Comparison of ENCODE assay signal across 19 mouse cellular contexts in the genomic region with DNA sequence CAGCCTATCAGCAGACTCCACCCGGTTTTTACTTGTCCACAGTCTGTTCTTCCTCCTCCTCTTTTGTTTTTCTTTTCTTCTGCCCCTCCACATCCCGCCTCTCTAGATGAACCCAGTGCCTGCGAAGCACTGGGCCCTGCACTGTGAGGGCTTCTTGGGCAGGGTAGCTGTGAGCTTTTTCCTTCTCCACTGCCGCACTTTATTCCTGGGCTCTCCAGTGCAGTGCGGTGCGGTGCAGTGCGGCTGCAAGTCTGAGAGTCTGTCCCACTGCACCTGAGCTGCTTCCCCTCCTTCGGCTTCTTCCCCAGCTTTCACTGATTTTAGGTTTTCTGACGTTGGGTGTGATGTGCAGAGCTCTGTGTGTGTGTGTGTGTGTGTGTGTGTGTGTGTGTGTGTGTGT. TPM values are rescaled to one million over a fixed set of nuclear protein-coding genes. Genes with fewer than 3 reads are reported as not detected.
DNase-seq lines count a peak whose midpoint lies in the region; ATAC-seq lines count a peak whose summit lies in the region.
"Had no signal": no experiment of that assay in that cellular context is flagged by ENCODE, and none has a peak within 500 bp of the region (broad histone marks: within the 10 kb centered on the region; RNA-seq: fewer than 3 reads in every experiment).

No protein-coding gene starts in this region.

- peak overlapping the region; percentile 58 for H3K4me2 ChIP-seq in heart, embryonic 14.5 days (ENCODE audit: low read length)
- H3K4me2 ChIP-seq in lung, embryonic 15.5 days: peak overlapping the region; percentile 0; the same call in 1 of the 2 replicates
- H3K4me2 ChIP-seq in liver, embryonic 12.5 days: peak overlapping the region; percentile 42
- peak overlapping the region; percentile 21; the same call in 1 of the 2 replicates for H3K4me2 ChIP-seq in liver, embryonic 15.5 days
- H3K4me2 ChIP-seq: forebrain, embryonic 13.5 days; midbrain, embryonic 13.5 days had no signal

- ATAC-seq in heart, embryonic 14.5 days (ENCODE audit: insufficient number of reproducible peaks, insufficient read depth, low FRiP score, low read depth): peak; percentile 52; the same call in 1 of the 2 replicates
- ATAC-seq in lung, embryonic 15.5 days (ENCODE audit: borderline replicate concordance, extremely low read depth, low FRiP score, low TSS enrichment): 0 out of 2 replicates have a peak, but pooled peaks have one; percentile 17
- ATAC-seq in liver, embryonic 12.5 days: 0 out of 2 replicates have a peak, but pooled peaks have one; percentile 7
- ATAC-seq in liver, embryonic 15.5 days (ENCODE audit: insufficient read depth): no peak
- ATAC-seq: forebrain, embryonic 13.5 days; hindbrain, postnatal 0 days; midbrain, embryonic 13.5 days had no signal

- WGBS in heart, embryonic 14.5 days: 19% methylated on average over 9 of the region's 9 CpGs
- 33% methylated on average over 9 of the region's 9 CpGs for WGBS in lung, embryonic 15.5 days
- WGBS in liver, embryonic 12.5 days (ENCODE audit: insufficient replicate concordance): 40% methylated on average over 9 of the region's 9 CpGs
- 32% methylated on average over 9 of the region's 9 CpGs for WGBS in liver, embryonic 15.5 days (ENCODE audit: insufficient replicate concordance)

- no peak for DNase-seq in heart, adult 18-20 months
- no peak for DNase-seq in lung, postnatal 36 days
- DNase-seq in retina, embryonic 14.5 days (ENCODE audit: low spot score): no peak
- DNase-seq: adrenal gland, postnatal 14 days; cerebellum, adult 8-10 months; cerebellum, postnatal 36 days; gastrocnemius, postnatal 36 days; kidney, adult 9 months; kidney, postnatal 25 days; layer of hippocampus, postnatal 36 days; right cerebral cortex, postnatal 14 days had no signal

- no peaks in the 10 kb centered on the region; the same call in none of the 2 replicates for H3K36me3 ChIP-seq in heart, embryonic 14.5 days (ENCODE audit: control insufficient read depth, insufficient read depth, low read length)
- H3K36me3 ChIP-seq in lung, embryonic 15.5 days: no peaks in the 10 kb centered on the region
- no peaks in the 10 kb centered on the region for H3K36me3 ChIP-seq in liver, embryonic 12.5 days
- no peaks in the 10 kb centered on the region for H3K36me3 ChIP-seq in liver, embryonic 15.5 days (replicated peaks)
- H3K36me3 ChIP-seq: midbrain, embryonic 13.5 days had no signal

- H3K4me3 ChIP-seq in heart, embryonic 14.5 days (ENCODE audit: control insufficient read depth in 1 of 2, insufficient read depth in 1 of 2, low read depth in 1 of 2, low read length in 2 of 2): peak overlapping the region in 1 of 2 experiments; percentile 9; a peak in 1 of 4 replicates
- no peak overlapping the region for H3K4me3 ChIP-seq in lung, embryonic 15.5 days
- no peak overlapping the region for H3K4me3 ChIP-seq in liver, embryonic 12.5 days
- H3K4me3 ChIP-seq in liver, embryonic 15.5 days (replicated peaks): no peak overlapping the region
- H3K4me3 ChIP-seq: forebrain, embryonic 13.5 days; layer of hippocampus, adult 2 months; midbrain, embryonic 13.5 days had no signal

- H3K27ac ChIP-seq in heart, embryonic 14.5 days (replicated peaks in 1 of 2; ENCODE audit: control insufficient read depth in 1 of 2, insufficient read depth in 1 of 2, low read depth in 2 of 2, low read length in 2 of 2): peak overlapping the region; percentile 81 to 88
- H3K27ac ChIP-seq in lung, embryonic 15.5 days: peak overlapping the region; percentile 80
- 0 out of 2 replicates have a peak overlapping the region, but pooled peaks have one; percentile 1 for H3K27ac ChIP-seq in liver, embryonic 12.5 days
- no peak overlapping the region for H3K27ac ChIP-seq in liver, embryonic 15.5 days (replicated peaks)
- H3K27ac ChIP-seq: forebrain, embryonic 13.5 days; hindbrain, postnatal 0 days; layer of hippocampus, adult 2 months; midbrain, embryonic 13.5 days had no signal

- peak overlapping the region; percentile 61; the same call in 1 of the 2 replicates for H3K9ac ChIP-seq in heart, embryonic 14.5 days (ENCODE audit: low read length)
- H3K9ac ChIP-seq in lung, embryonic 15.5 days: no peak overlapping the region
- H3K9ac ChIP-seq in liver, embryonic 12.5 days: 0 out of 2 replicates have a peak overlapping the region, but pooled peaks have one; percentile 0
- no peak overlapping the region for H3K9ac ChIP-seq in liver, embryonic 15.5 days
- H3K9ac ChIP-seq: forebrain, embryonic 13.5 days; midbrain, embryonic 13.5 days had no signal

- peaks cover 15 to 22% of the 10 kb centered on the region in 2 experiments for H3K4me1 ChIP-seq in heart, embryonic 14.5 days (ENCODE audit: control insufficient read depth in 2 of 2, insufficient read depth in 2 of 2, low read length in 2 of 2)
- peaks cover 3% of the 10 kb centered on the region; the same call in 1 of the 2 replicates for H3K4me1 ChIP-seq in lung, embryonic 15.5 days
- peaks cover 36% of the 10 kb centered on the region for H3K4me1 ChIP-seq in liver, embryonic 12.5 days
- H3K4me1 ChIP-seq in liver, embryonic 15.5 days (replicated peaks): peaks cover 33% of the 10 kb centered on the region
- H3K4me1 ChIP-seq: forebrain, embryonic 13.5 days; midbrain, embryonic 13.5 days had no signal

- no peaks in the 10 kb centered on the region for H3K27me3 ChIP-seq in heart, embryonic 14.5 days (ENCODE audit: control insufficient read depth, insufficient read depth, low read length)
- peaks cover 1% of the 10 kb centered on the region for H3K27me3 ChIP-seq in lung, embryonic 15.5 days
- H3K27me3 ChIP-seq in liver, embryonic 12.5 days (replicated peaks): peaks cover 18% of the 10 kb centered on the region
- H3K27me3 ChIP-seq in liver, embryonic 15.5 days: peaks cover 31% of the 10 kb centered on the region

- H3K9me3 ChIP-seq in heart, embryonic 14.5 days (ENCODE audit: control insufficient read depth, low read length): no peaks in the 10 kb centered on the region
- H3K9me3 ChIP-seq in lung, embryonic 15.5 days: no peaks in the 10 kb centered on the region
- H3K9me3 ChIP-seq in liver, embryonic 12.5 days (replicated peaks): no peaks in the 10 kb centered on the region
- H3K9me3 ChIP-seq in liver, embryonic 15.5 days (replicated peaks): no peaks in the 10 kb centered on the region
- H3K9me3 ChIP-seq: forebrain, embryonic 13.5 days; midbrain, embryonic 13.5 days had no signal

RNA-seq across cellular contexts. Expression of gene Tmod1, which starts 6.3 kb away (rescaled TPM):
- polyA plus RNA-seq in heart, embryonic 14.5 days (2014; fragmentation: Nextera tagmentation; extraction: Ambion mirVana): 220 and 230 TPM in 2 replicates
- total RNA-seq in heart, adult 18-20 months (2021): 100 to 1,000 TPM; 228 to 259 TPM
- 7.2 and 10.0 TPM in 2 replicates for polyA plus RNA-seq in lung, embryonic 15.5 days (2015; fragmentation: Nextera tagmentation; extraction: Ambion mirVana)
- 45.3 and 46.4 TPM in 2 replicates for polyA plus RNA-seq in liver, embryonic 12.5 days (2016; fragmentation: Nextera tagmentation; extraction: Ambion mirVana)
- polyA plus RNA-seq in liver, embryonic 15.5 days (2015; fragmentation: Nextera tagmentation; extraction: Ambion mirVana): 48.5 and 49.7 TPM in 2 replicates

Comparison
In these comparisons a context has a peak if more than half of its experiments do, and no peak if none do; other contexts are left out.
1. H3K9ac ChIP-seq: peak in heart, embryonic 14.5 days (single experiment) and liver, embryonic 12.5 days (single experiment); none in lung, embryonic 15.5 days (single experiment) and liver, embryonic 15.5 days (single experiment).
2. H3K4me2 ChIP-seq: peak in every context shown above with its lines; median percentile 58 in heart, embryonic 14.5 days; 42 in liver, embryonic 12.5 days; 21 in liver, embryonic 15.5 days; 0 in lung, embryonic 15.5 days.